Mouse (Mus musculus): ENCODE measurements at regions not wholly inside any gene's neighbourhood (a gene's known extent, or its start where the extent isn't known, plus 50 kb on each side); places are given as distances from the start of the nearest gene placed in this dataset.
"Not testable (repeated sequence)": the region's sequence is repeated elsewhere in the genome, so short reads cannot be mapped to it uniquely, and the experiment has no call there.

- intact Hi-C loops (cut with DNase I) = no loop called here
- peak in 1 of 2 experiments; percentile 16 for DNase-seq (ENCODE audit: low spot score in 2 of 2)
Measured at GRCm38 (mm10) chrX:19903962-19904930, 155.1 kb upstream of the Chst7 start.

GRCm38 (mm10) chrX:19906646-19907371 lies 152.6 kb upstream of the Chst7 start:
- DNase-seq (ENCODE audit: low spot score in 2 of 2) = no peak
- intact Hi-C loops (cut with DNase I) = no loop called here

- no peak for DNase-seq (ENCODE audit: low spot score in 2 of 2)
- intact Hi-C loops (cut with DNase I) = no loop called here
Measured at GRCm38 (mm10) chrX:19917001-19917400, 142.4 kb upstream of the Chst7 start.

GRCm38 (mm10) chrX:19929376-19929775 lies 130.0 kb upstream of the Chst7 start:
- intact Hi-C loops (cut with DNase I); DNase-seq (ENCODE audit: low spot score in 2 of 2): not testable (repeated sequence)

GRCm38 (mm10) chrX:19929866-19930265 lies 129.5 kb upstream of the Chst7 start:
- DNase-seq (ENCODE audit: low spot score in 2 of 2) = no peak
- intact Hi-C loops (cut with DNase I) = no loop called here

- intact Hi-C loops (cut with DNase I) = no loop called here
- no peak for DNase-seq (ENCODE audit: low spot score in 2 of 2)
Measured at GRCm38 (mm10) chrX:19943305-19943704, 116.1 kb upstream of the Chst7 start.
